Mouse (Mus musculus): Measurements from ENCODE around the gene Dmwd.
"Not testable (repeated sequence)": the region's sequence is repeated elsewhere in the genome, so short reads cannot be mapped to it uniquely, and the experiment has no call there.

Dmwd gene

DNA sequence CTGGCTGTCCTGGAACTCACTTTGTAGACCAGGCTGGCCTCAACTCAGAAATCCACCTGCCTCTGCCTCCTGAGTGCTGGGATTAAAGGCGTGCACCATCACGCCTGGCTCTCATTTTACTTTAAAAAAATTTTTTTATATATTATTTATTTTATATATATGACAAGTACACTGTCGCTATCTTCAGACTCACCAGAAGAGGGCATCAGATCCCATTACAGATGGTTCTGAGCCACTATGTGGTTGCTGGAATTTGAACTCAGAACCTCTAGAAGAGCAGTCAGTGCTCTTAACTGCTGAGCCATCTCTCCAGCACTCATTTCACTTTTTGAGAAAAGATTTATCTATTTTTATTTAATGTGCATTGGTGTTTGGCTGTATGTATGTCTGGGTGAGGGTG lies 5.0 kb upstream of the Dmwd start:
- not testable (repeated sequence) for DNase-seq (ENCODE audit: low spot score in 2 of 2)

DNA sequence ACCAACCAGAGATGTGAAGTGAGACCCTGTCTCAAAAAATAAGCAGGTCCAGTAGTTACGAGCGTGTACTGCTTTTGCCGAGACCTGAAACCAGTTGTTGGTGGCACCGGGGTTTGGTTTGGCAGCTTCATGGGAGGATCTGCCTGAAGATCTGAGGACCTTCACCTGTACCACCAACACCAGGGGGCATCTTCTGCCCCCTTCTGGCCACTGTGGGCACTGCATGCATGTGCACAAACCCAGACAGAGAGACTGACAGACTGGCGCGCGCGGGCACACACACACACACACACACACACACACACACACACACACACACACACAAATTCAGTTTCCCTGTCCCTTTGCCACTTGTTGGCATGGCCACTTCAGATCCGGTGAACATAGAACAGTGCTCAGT lies 2.5 kb upstream of the Dmwd start:
- no peak for DNase-seq (ENCODE audit: low spot score in 2 of 2)

DNA sequence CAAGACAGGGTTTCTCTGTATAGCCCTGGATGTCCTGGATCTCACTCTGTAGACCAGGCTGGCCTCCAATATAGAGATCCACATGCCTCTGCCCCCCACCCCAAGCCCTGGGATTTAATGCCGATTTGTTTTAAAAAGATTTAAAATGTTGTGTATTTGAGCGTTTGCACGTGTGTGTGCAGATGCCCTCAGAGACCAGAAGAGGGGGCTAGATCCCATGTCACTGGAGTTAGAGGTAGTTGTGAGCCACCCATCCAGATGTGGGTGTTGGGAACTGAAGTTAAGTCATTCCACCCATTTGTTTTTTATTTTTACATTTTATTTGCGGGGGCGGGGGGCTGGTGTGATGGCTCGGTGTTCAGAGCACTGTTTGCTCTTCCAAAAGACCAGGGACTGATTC lies 1.5 kb upstream of the Dmwd start:
- DNase-seq (ENCODE audit: low spot score in 2 of 2) = no peak

DNA sequence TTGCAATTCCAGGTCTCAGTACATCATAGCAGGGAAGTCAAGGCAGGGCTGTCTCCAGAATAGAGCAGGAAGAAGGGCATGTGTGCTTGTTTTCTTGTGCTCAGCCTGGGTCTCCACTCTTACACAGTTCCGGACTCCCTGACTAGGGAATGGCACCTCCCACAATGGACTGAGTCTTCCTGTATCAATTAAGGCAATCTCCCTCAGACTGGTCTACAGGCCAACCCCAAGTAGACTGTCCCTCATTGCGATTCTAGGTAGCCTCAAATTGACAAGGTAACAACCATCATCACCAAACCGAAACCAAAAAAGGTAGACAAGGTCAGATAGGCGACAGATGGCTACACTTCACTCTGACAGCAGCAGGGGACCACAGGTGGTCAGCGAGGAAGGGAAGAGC lies 796 bp upstream of the Dmwd start:
- DNase-seq (ENCODE audit: low spot score in 2 of 2) = no peak

DNA sequence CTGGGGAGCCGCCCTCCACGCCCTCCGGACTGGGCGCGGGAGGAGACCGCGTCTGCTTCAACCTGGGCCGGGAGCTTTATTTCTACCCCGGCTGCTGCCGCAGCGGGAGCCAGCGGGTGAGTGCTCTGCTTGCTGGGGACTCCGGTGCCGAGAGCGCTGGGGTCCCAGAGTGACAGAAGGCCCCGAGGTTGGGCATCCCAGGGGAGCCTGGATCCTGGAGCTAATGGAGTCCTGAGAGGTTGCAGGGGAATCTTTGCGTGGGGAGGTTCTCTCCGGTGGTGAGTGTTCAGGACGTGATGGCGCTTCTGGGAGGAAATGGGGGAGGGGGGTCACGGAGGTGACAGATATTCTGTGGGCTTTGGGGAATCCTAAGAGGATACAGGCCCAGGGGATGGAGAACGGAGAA lies 562 bp downstream of the Dmwd start:
- DNase-seq (ENCODE audit: low spot score in 2 of 2) = no peak

- no peak for DNase-seq (ENCODE audit: low spot score in 2 of 2)
These were observed 1.7 kb downstream of the Dmwd start for GRCm38 (mm10) chr7:19077761-19078160.

DNA sequence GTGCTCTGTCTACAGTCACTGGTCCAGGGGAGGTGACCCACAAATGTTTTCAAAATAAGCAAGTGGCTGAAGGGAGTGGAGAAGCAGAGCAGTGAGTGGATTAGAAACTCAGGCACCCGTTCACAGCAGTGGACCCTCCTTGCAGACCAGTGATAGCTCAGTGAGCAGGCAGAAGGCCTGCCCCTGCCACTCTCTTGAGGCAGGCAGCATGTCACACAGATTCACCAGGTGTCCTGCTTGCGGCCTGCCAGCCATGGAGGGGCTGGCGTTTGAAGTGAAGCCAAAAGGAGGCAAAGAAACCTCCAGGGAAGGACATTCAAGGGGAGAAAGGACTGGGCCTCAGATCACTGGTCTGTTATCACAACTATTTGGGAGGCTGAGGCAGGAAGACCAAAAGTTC lies 2.7 kb downstream of the Dmwd start:
- no peak for DNase-seq (ENCODE audit: low spot score in 2 of 2)

- DNase-seq (ENCODE audit: low spot score in 2 of 2) = no peak
These were observed 4.5 kb downstream of the Dmwd start for GRCm38 (mm10) chr7:19080451-19080950.

DNA sequence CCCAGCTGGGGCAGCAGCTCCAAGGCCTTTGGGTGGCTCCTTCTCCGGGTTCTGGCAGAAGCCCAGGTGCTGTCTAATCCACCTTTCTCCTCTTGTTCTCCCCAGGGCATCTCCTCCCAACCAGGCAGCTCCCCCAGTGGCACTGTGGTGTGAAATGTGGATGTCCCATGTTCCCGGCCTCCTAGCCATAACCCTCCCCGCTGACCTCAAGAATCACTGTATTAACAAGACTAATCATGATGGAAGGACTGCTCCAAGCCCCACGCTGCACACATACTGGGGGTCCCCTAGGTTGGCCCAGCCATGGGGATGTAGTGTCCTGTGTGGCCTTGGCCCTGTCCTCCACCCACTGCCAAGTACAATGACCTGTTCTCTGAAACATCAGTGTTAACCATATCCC lies 6.1 kb downstream of the Dmwd start:
- no peak for DNase-seq (ENCODE audit: low spot score in 2 of 2)

- DNase-seq (ENCODE audit: low spot score in 2 of 2) = no peak
These were observed 7.1 kb downstream of the Dmwd start for GRCm38 (mm10) chr7:19083096-19083495.

DNA sequence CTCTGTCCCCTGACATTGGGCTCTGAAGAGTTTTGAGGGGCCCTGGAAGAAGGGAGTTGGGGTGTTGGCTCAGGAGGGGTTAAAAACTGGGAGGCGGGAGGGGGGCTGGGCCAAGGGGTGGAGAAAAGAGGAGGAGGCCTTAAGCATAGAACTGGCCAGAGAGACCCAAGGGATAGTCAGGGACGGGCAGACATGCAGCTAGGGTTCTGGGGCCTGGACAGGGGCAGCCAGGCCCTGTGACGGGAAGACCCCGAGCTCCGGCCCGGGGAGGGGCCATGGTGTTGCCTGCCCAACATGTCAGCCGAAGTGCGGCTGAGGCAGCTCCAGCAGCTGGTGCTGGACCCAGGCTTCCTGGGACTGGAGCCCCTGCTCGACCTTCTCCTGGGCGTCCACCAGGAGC lies 7.7 kb downstream of the Dmwd start, which contains the start of gene Dmpk:
Gene Dmpk, plus strand, starts transcription at position 149 of the 400 bp plus-strand sequence.
- DNase-seq (ENCODE audit: low spot score in 2 of 2) = no peak

GRCm38 (mm10) chr7:19084277-19084771 lies 8.3 kb downstream of the Dmwd start:
- DNase-seq (ENCODE audit: low spot score in 2 of 2) = no peak

GRCm38 (mm10) chr7:19084921-19085473 lies 9.0 kb downstream of the Dmwd start:
- DNase-seq (ENCODE audit: low spot score in 2 of 2) = no peak

GRCm38 (mm10) chr7:19085495-19085894 lies 9.5 kb downstream of the Dmwd start:
- no peak for DNase-seq (ENCODE audit: low spot score in 2 of 2)

DNA sequence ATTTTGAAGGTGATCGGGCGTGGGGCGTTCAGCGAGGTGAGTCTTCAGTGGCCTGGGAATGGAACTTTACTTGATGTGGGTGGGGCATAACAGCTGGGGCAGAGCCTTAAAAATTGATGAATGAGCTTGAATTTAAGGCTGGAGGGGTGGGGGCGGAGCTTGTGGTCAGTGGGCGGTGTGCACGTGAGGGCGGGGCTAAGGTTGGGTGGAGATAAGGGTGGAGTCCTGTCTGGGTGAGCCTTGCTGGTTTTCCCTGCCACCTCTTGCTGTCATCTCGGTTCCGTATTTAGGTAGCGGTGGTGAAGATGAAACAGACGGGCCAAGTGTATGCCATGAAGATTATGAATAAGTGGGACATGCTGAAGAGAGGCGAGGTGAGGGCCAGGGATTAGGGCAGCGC lies 10.0 kb downstream of the Dmwd start:
- no peak for DNase-seq (ENCODE audit: low spot score in 2 of 2)

- DNase-seq (ENCODE audit: low spot score in 2 of 2) = no peak
These were observed 10.7 kb downstream of the Dmwd start for GRCm38 (mm10) chr7:19086760-19087159.

DNA sequence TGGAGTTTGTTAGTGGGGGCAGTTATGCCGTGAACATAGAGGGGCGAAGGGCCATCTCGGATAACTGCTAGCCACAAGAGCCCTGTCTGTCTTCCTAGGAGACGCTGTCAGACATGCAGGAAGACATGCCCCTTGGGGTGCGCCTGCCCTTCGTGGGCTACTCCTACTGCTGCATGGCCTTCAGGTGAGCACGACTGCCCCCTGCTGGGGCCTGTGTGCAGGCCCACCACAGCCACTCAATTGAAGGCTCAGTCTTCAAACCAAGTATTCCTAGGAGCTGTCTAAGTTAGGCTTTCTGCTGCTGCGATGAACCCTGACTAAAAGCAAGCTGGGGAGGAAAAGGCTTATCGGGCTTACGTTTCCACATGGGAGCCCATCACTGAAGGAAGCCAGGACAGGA lies 12.8 kb downstream of the Dmwd start:
- peak in 1 of 2 experiments; percentile 60 for DNase-seq (ENCODE audit: low spot score in 2 of 2)

GRCm38 (mm10) chr7:19091913-19092312 lies 15.9 kb downstream of the Dmwd start:
- DNase-seq (ENCODE audit: low spot score in 2 of 2) = no peak

GRCm38 (mm10) chr7:19092381-19093173 lies 16.6 kb downstream of the Dmwd start:
- DNase-seq (ENCODE audit: low spot score in 2 of 2) = peak in 1 of 2 experiments; percentile 46

- DNase-seq (ENCODE audit: low spot score in 2 of 2) = peak; percentile 63 to 85
These were observed 17.1 kb downstream of the Dmwd start for GRCm38 (mm10) chr7:19093174-19093521.

- peak; percentile 74 to 83 for DNase-seq (ENCODE audit: low spot score in 2 of 2)
These were observed 17.7 kb downstream of the Dmwd start for GRCm38 (mm10) chr7:19093537-19094385.

DNA sequence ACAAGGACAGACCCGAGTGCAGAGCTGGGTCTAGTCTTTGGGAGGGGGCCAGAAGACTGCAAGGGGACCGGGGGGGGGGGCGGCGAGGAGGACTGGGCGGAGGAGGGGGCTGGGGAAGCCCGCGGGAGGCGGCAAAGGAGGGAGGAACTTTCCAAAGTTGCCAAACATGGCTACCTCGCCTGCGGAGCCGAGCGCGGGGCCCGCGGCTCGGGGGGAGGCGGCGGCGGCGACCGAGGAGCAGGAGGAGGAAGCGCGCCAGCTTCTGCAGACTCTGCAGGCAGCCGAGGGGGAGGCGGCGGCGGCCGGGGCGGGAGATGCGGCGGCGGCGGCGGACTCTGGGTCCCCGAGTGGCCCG lies 18.4 kb downstream of the Dmwd start, which contains the start of gene Six5:
Gene Six5, plus strand, starts transcription at position 124 of the 355 bp plus-strand sequence.
- peak in 1 of 2 experiments; percentile 44 for DNase-seq (ENCODE audit: low spot score in 2 of 2)
